Mouse (Mus musculus): ENCODE data around the gene Gm11992.

GRCm38 (mm10) chr11:9046546-9046945 is 1.8 kb upstream of the Gm11992 start:
- TF ChIP-seq CTCF (conservative IDR thresholded peaks at IDR 0.05; ENCODE audit: insufficient read depth, insufficient read length, low read depth, low read length) = no peak
- TF ChIP-seq POLR2A (IDR thresholded peaks at IDR 0.05; ENCODE audit: low read depth, low read length) = no peak

Measured in kidney, adult 2 months (tissue).